Mouse (Mus musculus) urinary bladder, postnatal 36 days (tissue): ENCODE measurements around the gene Hps6.

Experiments
- DNase-seq, 2 experiments: peaks; one replicate each; pipeline ENCODE4 v3.0.0; 2022; ENCODE audit warnings: low spot score in 2 of 2, mixed read lengths in 1 of 2

Hps6 gene

GRCm38 (mm10) chr19:46029652-46030051 lies 26.3 kb downstream of the Hps6 start:
- DNase-seq: no peak

- no peak for DNase-seq
These were observed 27.1 kb downstream of the Hps6 start for GRCm38 (mm10) chr19:46030196-46030983.

- no peak for DNase-seq
These were observed 28.6 kb downstream of the Hps6 start for GRCm38 (mm10) chr19:46031689-46032432.

GRCm38 (mm10) chr19:46032731-46033510 lies 29.6 kb downstream of the Hps6 start:
- no peak for DNase-seq

GRCm38 (mm10) chr19:46033911-46034310 lies 30.6 kb downstream of the Hps6 start:
- no peak for DNase-seq

GRCm38 (mm10) chr19:46035971-46036370 lies 32.7 kb downstream of the Hps6 start:
- DNase-seq: no peak

GRCm38 (mm10) chr19:46036477-46037242 lies 33.4 kb downstream of the Hps6 start:
- no peak for DNase-seq

- no peak for DNase-seq
These were observed 34.1 kb downstream of the Hps6 start for GRCm38 (mm10) chr19:46037243-46037924.

GRCm38 (mm10) chr19:46037925-46038850 lies 34.9 kb downstream of the Hps6 start:
- DNase-seq: peak in 1 of 2 experiments; percentile 48

GRCm38 (mm10) chr19:46038851-46039260 lies 35.5 kb downstream of the Hps6 start:
- no peak for DNase-seq

GRCm38 (mm10) chr19:46039478-46039877 lies 36.2 kb downstream of the Hps6 start:
- DNase-seq: peak; percentile 82 to 87

- DNase-seq: no peak
These were observed 37.0 kb downstream of the Hps6 start for GRCm38 (mm10) chr19:46040149-46040902.

- DNase-seq: no peak
These were observed 38.1 kb downstream of the Hps6 start for GRCm38 (mm10) chr19:46041299-46041932.

GRCm38 (mm10) chr19:46041933-46042475 lies 38.7 kb downstream of the Hps6 start:
- peak; percentile 63 to 82 for DNase-seq

GRCm38 (mm10) chr19:46042476-46043011 lies 39.2 kb downstream of the Hps6 start:
- DNase-seq: no peak

GRCm38 (mm10) chr19:46043380-46043779 lies 40.1 kb downstream of the Hps6 start:
- peak in 1 of 2 experiments; percentile 70 for DNase-seq

GRCm38 (mm10) chr19:46044271-46044992 lies 41.1 kb downstream of the Hps6 start, which contains the start of gene Pprc1:
Gene Pprc1 (plus strand): TSS chr19:46044886.
- no peak for DNase-seq
